8 mouse cellular contexts compared by ENCODE assay signal in the genomic region with DNA sequence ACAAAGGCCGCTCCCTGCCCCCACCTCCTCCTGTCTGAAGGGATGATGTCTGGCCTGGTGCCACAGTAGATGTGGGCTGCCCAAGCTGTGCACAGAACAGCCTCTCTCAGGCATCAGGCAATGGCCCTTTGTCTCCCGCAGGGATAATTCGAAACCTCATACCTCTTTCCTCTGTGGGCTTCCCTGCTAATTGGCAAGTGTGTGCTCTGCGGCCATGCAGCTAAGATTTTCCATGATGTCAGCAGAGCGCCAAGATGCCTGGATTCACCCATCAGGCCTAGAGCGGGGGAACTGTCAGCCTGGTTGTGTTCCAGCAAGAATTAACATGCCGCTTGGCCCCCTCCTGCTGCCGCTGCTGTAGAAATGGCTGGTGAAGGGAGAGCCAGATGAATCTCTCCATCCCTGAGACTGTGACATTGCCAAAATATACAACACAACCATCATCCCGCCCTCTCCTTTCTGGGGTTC. TPM values are rescaled to one million over a fixed set of nuclear protein-coding genes. Genes with fewer than 3 reads are reported as not detected.
DNase-seq lines count a peak whose midpoint lies in the region; ATAC-seq and TF ChIP-seq lines count a peak whose summit lies in the region.

No protein-coding gene starts in this region.

- no peak for TF ChIP-seq EP300 in heart, adult 2 months (IDR thresholded peaks at IDR 0.05; ENCODE audit: insufficient read depth, low read depth, low read length)

- no peaks in the 10 kb centered on the region for H3K9me3 ChIP-seq in midbrain, embryonic 16.5 days (replicated peaks; ENCODE audit: control insufficient read depth, low read length, poor library complexity, severe bottlenecking)

- no peaks in the 10 kb centered on the region for H3K36me3 ChIP-seq in heart, adult 2 months (ENCODE audit: control insufficient read depth, insufficient read depth, low read length)
- no peaks in the 10 kb centered on the region for H3K36me3 ChIP-seq in midbrain, embryonic 16.5 days (ENCODE audit: control insufficient read depth, insufficient read depth, low read length)

- no peaks in the 10 kb centered on the region for H3K79me2 ChIP-seq in heart, adult 2 months (replicated peaks; ENCODE audit: control insufficient read depth, insufficient read depth, low read length)

- TF ChIP-seq POLR2A in heart, adult 2 months (IDR thresholded peaks at IDR 0.05; ENCODE audit: insufficient read depth, low read depth, low read length), result no peak

- H3K9ac ChIP-seq in heart, adult 2 months (ENCODE audit: low read depth, low read length), result no peak overlapping the region
- H3K9ac ChIP-seq in midbrain, embryonic 16.5 days (ENCODE audit: low read depth, low read length), result peak overlapping the region; percentile 62

- peaks cover 3% of the 10 kb centered on the region for H3K4me1 ChIP-seq in heart, adult 2 months (ENCODE audit: control insufficient read depth, insufficient read depth, low read length)
- H3K4me1 ChIP-seq in midbrain, embryonic 16.5 days (ENCODE audit: control insufficient read depth, insufficient read depth, low read length), result peaks cover 27% of the 10 kb centered on the region

- intact Hi-C loops in heart, adult 2 months (cut with DNase I), result no loop called here

- TF ChIP-seq CTCF in heart, adult 2 months (IDR thresholded peaks at IDR 0.05), result no peak

- DNase-seq in heart, adult 11 months, result peak; percentile 94
- DNase-seq in heart, adult 2 months, result no peak
- DNase-seq in cerebellum, adult 8-10 months, result peak; percentile 88
- DNase-seq in layer of hippocampus, adult 9-11 months, result peak; percentile 81
- no peak for DNase-seq in urinary bladder, postnatal 10 days (ENCODE audit: low spot score)
- no peak for DNase-seq in urinary bladder, postnatal 14 days (ENCODE audit: low spot score)

- no peak overlapping the region for H3K4me3 ChIP-seq in heart, adult 2 months
- H3K4me3 ChIP-seq in midbrain, embryonic 16.5 days (ENCODE audit: low read depth, low read length), result peak overlapping the region; percentile 13

- peak overlapping the region; percentile 48 for H3K4me2 ChIP-seq in midbrain, embryonic 16.5 days (ENCODE audit: low read length)

- WGBS in heart, adult 2 months, result 23% methylated on average over 9 of the region's 9 CpGs
- 5% methylated on average over 9 of the region's 9 CpGs for WGBS in midbrain, embryonic 16.5 days

- H3K27ac ChIP-seq in heart, adult 2 months, result no peak overlapping the region
- peak overlapping the region; percentile 90 for H3K27ac ChIP-seq in midbrain, embryonic 16.5 days (ENCODE audit: low read length)

- peak; percentile 71 for ATAC-seq in frontal cortex, adult (ENCODE audit: low TSS enrichment)
- ATAC-seq in midbrain, embryonic 16.5 days, result peak; percentile 76

- H3K27me3 ChIP-seq in heart, adult 2 months (ENCODE audit: control insufficient read depth, insufficient read depth, low read length), result no peaks in the 10 kb centered on the region; the same call in 1 of the 2 replicates
- H3K27me3 ChIP-seq in midbrain, embryonic 16.5 days (ENCODE audit: control insufficient read depth, insufficient read depth, low read depth, low read length), result no peaks in the 10 kb centered on the region

RNA-seq across cellular contexts. Expression of a gene that starts 25.7 kb away (rescaled TPM):
- 10 to 100 TPM; 28.5 to 30.3 TPM for total RNA-seq in heart, adult 2 months (2021)
- 17.7 and 27.3 TPM in 2 replicates for polyA plus RNA-seq in heart, adult 2 months (2012; rRNA removed)
- 28.1 and 31.6 TPM in 2 replicates for polyA plus RNA-seq in midbrain, embryonic 16.5 days (2015; fragmentation: Nextera tagmentation; extraction: Ambion mirVana)

Comparison
In these comparisons a context has a peak if more than half of its experiments do, and no peak if none do; other contexts are left out.
1. DNase-seq: peak in heart, adult 11 months (single experiment), cerebellum, adult 8-10 months (single experiment) and layer of hippocampus, adult 9-11 months (single experiment); none in heart, adult 2 months (0 of 2), urinary bladder, postnatal 10 days (single experiment) and urinary bladder, postnatal 14 days (single experiment).